Mouse (Mus musculus): Measurements from ENCODE around the gene Gpsm1. TPM values are rescaled to one million over a fixed set of nuclear protein-coding genes. Genes with fewer than 3 reads are reported as not detected.

Gpsm1 gene
- total RNA-seq (2021), result 100 to 1,000 TPM; 208 to 243 TPM

- intact Hi-C loops (cut with DNase I), result loop anchor here (5.0 kb wide), 2 partner anchors 37 to 127 kb away; partner anchors contain the start of gene Dnlz
- DNase-seq, result peak; percentile 83 to 87
These were observed at the start of gene Gpsm1 for GRCm38 (mm10) chr2:26315072-26315924. Gene Gpsm1 (plus strand): TSS chr2:26315515.

DNA sequence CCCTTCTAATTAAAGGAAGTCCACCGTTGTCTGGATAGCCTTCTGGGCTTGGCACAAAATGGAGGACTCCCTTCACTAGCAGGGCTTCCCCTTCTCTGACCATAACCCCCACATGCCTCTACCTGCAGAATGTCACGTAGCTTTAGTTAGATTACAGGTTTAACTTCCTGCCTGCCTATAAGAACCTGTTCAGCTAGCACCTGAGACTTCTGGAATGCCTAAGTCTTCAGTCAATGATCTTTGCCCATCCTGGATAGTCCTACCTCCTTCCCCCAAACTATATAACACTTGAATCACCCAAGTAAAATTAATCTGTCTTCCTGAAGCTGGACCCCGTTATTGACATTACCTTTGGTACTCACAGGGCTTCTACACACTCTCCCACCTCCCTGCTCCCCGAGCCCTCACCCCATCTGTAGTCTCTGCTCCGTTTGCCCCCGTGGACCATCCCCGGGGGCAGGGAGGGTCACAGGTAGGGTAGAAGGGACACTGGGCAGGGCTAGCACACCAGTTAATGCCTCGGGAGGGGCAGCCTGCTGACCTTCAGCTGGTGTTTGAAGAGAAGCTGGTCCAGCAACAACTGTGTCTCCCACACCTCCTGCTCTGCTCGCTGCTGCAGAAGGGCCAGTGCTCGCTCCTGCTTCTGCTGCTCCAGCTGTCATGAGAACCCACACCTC, 49.1 kb upstream of the Gpsm1 start:
- intact Hi-C loops (cut with DNase I), result no loop called here

DNA sequence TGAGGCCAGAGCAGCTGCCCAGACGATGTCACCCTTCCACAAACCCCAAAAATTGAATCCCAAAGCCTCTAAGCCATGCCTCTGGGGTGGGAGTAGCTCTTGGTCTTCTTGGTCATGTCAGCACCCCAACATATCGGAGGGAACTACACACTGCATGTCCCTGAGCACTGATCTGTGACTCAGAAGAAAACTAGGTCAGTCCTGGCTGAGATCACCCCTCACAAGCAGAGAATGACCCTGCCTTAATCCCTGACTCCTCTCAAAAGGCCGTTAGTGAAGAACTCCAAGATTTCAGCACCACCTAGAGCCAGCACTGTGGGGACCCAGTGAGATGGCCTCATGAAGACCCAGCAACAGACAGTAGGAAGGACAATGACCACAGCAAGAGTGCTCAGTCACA, 47.1 kb upstream of the Gpsm1 start:
- DNase-seq, result no peak
- intact Hi-C loops (cut with DNase I), result no loop called here

More for the DNA sequence above, 49.1 kb upstream of the Gpsm1 start:
- DNase-seq, result no peak

GRCm38 (mm10) chr2:26273611-26274010, 41.7 kb upstream of the Gpsm1 start:
- intact Hi-C loops (cut with DNase I), result loop anchor here (1.0 to 10.0 kb wide), 4 partner anchors 91 to 439 kb away; no protein-coding TSS in a partner anchor
- peak; percentile 39 to 56 for DNase-seq

- intact Hi-C loops (cut with DNase I), result loop anchor here (10.0 kb wide), 1 partner anchor 445 kb away; no protein-coding TSS in a partner anchor
- DNase-seq, result no peak
These were observed 35.6 kb upstream of the Gpsm1 start for GRCm38 (mm10) chr2:26279712-26280111.

- intact Hi-C loops (cut with DNase I), result no loop called here
- no peak for DNase-seq
These were observed 34.7 kb upstream of the Gpsm1 start for GRCm38 (mm10) chr2:26280594-26280993.

DNA sequence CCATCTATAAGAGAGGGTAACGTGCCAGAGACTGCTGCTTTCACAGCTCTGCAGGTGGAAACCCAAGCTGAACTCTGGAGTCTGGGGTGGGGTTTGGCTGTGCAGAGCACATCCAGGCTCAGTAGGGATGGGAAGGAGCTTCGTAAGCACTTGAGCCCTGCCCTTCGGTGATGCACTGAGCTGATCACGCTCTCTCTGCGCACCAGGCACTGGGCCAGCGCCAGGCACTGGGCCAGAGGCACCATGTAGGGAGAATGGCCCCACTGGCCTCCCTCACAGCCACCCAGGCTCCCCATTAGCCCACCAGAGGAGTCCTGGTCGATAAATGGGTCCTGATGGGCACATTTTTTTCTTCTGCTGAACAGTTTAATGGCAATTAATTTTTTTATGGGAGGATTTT, 29.5 kb upstream of the Gpsm1 start:
- intact Hi-C loops (cut with DNase I), result no loop called here
- no peak for DNase-seq

DNA sequence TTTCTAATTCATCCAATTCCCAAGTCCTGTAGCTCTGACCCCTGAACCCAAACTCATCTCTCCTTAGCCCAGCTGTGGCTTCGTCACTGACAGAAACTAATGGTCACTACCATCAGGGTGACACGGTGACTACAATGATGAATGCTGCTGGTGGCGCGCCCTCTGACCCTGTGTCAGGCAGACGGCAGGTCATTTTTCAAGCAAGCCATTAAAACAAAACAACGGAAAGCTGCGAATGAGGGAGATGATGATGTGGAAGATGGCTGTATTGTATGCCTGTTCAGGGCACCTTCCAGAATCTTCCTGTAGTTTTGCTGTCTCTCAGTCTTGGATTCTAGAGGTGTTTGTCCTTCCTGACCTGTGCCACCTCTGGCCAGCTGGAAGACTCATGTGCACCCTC, 28.9 kb upstream of the Gpsm1 start:
- intact Hi-C loops (cut with DNase I), result no loop called here
- DNase-seq, result no peak

DNA sequence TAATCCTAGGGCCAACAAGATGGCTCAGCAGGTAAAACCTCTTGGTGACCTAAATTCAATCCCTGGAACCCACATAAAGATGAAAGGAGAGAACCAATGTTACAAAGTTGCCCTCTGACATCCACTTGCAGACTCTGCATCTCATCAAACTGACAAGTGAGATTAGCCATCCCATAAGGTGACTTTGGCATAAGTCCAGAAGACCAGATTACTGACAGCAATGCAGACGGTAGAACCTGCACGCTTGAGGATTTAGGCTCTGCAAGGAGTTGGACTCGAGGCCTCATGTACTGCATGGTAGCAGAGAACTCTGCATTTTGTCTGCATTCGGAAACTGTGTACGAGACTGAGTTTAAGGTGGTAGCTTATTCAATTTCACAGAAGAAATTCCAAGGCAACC, 25.2 kb upstream of the Gpsm1 start:
- DNase-seq, result no peak
- intact Hi-C loops (cut with DNase I), result no loop called here

GRCm38 (mm10) chr2:26294457-26294856, 20.9 kb upstream of the Gpsm1 start, which contains the start of gene Ccdc187:
Gene Ccdc187 (minus strand): TSS chr2:26294557.
- intact Hi-C loops (cut with DNase I), result no loop called here
- no peak for DNase-seq

DNA sequence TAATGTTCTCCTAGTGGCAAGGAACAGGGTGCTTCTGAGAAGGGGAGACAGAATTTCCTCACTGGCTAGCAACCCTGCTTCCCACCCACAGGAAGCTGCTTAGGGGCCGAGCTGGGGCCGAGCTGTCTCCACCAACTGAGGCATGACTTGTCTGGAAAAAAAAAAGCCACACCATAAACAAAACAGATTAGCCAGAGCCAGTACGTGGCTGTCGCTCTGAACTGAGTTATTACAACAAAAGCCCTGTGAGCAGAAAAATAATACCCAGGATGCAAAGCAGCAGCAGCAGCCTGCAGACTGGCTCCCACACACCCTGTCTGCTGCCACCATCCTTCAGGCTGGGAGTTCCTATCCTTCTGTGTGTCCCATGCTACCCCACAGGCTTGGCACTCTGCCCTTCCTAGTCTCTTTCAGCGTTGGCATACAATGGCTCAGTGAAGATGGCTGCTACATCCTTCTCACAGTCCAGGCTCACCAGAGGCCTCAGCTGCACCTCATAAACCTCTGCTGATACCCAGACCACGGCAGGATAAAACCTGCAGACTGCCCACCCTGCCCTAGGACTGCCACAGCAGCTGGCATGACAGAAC, 18.6 kb upstream of the Gpsm1 start:
- intact Hi-C loops (cut with DNase I), result no loop called here

DNA sequence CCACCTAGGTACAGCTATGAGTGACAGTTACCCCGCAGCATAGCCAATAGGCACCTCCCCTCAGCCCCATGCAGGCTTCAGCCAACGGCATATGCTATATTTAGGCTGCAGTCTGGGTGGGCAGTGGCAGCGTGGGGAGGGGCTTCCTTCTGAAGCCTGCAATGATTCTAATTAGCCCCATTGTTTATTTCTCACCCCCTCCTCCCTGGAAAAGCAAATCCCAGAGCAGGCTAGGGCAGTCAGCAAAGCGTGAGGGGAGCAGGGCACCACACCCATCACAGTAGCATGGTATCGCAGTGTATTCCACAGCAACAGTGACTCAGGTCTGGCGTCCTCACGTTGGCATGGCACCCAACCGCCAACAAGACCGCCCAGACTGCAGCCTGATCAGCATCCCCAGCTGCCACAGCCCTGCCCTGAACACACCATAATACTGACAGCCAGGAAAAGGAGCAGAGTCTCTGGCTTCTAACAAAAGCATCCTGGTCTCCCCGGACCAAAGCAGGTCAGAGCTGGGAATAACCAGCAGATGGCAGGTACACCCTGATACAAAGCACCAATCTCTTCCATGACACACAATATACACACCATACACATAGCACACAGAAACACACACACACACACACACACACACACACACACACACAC, 17.0 kb upstream of the Gpsm1 start:
- intact Hi-C loops (cut with DNase I), result no loop called here
- DNase-seq, result no peak

More for the DNA sequence above, 18.6 kb upstream of the Gpsm1 start:
- DNase-seq, result no peak

DNA sequence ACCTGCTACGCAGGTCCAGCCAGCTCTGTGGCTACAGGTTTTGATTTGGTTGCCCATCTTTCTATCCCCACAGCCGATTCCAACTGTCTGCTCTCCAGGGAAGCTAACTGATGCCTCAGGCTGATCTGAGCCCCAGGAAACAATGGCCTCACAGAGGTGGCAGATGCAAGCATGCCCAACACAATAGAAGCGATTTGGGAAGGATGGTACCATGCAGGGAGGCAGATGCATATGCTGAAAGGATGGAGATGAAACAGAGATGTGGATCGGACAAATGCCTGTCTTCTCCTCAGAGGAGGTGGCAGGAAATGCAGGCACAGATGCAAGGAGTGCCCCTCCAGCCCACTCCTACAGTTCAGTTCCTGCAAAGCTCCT, 16.5 kb upstream of the Gpsm1 start:
- intact Hi-C loops (cut with DNase I), result no loop called here
- no peak for DNase-seq

GRCm38 (mm10) chr2:26299336-26299735, 16.0 kb upstream of the Gpsm1 start:
- intact Hi-C loops (cut with DNase I), result no loop called here
- DNase-seq, result no peak

DNA sequence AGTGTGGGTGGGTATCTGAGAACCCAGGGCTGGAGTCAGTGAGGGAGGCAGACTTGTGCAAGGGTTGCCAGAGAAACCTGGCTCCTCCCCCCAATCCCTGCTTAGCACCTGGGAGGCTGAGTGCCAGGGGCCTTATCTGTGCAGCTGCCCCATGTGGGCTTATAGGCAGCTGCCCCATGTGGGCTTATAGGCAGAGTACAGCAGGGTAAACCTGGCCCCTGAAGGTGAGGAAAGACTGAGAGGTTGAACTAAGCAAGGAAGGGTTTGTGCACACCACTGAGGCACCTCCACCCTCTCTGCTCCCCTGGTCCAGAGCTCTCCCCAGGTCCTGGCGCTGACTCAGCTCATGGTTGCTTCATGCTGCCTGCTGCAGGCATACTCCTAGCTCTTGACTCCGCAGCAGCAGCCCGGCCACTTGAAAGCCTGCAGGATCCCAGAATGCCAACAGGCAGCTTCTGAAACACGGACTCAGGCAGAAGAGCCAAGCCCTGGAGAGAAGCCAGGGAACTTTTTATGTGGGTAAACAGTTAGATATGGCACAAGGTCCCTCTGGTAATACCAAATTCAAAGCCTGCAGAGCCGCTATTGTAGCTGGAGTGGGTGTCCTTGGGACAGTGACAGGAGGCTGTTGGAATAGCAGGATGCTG, 15.0 kb upstream of the Gpsm1 start:
- intact Hi-C loops (cut with DNase I), result loop anchor here (1.0 kb wide), 2 partner anchors 52 to 266 kb away; partner anchors contain the start of gene Dnlz
- DNase-seq, result no peak

DNA sequence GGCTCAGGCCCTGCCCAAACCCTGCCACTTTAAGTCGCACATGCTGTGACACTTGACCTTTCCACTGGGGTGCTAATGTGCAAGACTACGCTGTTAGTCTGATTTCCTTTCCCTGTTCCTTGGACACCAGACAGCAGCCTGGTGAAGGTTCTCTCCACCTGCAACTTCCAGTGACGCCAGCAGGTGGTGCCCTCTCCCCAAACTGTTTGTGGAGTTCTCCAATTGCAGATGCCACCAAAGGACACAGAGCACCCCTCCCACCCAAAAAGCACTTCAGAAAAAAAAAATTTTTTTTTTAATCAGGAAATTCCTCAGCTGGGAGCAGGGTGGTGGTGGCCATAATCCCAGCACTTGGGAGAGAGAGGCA, 14.5 kb upstream of the Gpsm1 start:
- intact Hi-C loops (cut with DNase I), result loop anchor here (1.0 kb wide), 2 partner anchors 52 to 266 kb away; partner anchors contain the start of gene Dnlz
- peak; percentile 89 to 93 for DNase-seq

- intact Hi-C loops (cut with DNase I), result no loop called here
- no peak for DNase-seq
These were observed 13.3 kb upstream of the Gpsm1 start for GRCm38 (mm10) chr2:26302005-26302503.

- DNase-seq, result no peak
- intact Hi-C loops (cut with DNase I), result no loop called here
These were observed 10.6 kb upstream of the Gpsm1 start for GRCm38 (mm10) chr2:26304711-26305110.

DNA sequence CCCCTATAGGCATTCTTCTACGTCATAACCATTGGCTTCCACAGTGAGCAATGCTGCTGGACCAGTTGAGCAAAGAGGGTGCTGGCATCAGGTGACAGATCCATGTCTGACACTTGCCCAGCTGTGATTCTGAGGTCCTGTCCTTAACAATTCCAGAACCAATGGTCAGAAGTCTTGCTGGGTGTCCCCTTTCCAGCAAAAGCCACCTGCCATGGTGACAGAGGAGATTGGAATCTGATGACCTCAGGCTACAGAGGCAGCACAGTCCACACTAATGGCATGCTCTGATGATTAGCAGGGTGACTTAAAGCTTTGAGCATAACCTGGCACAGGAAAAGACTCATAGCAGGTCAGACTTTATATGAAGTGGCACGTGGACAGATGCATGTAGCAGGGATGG, 9.8 kb upstream of the Gpsm1 start:
- intact Hi-C loops (cut with DNase I), result no loop called here
- DNase-seq, result no peak

DNA sequence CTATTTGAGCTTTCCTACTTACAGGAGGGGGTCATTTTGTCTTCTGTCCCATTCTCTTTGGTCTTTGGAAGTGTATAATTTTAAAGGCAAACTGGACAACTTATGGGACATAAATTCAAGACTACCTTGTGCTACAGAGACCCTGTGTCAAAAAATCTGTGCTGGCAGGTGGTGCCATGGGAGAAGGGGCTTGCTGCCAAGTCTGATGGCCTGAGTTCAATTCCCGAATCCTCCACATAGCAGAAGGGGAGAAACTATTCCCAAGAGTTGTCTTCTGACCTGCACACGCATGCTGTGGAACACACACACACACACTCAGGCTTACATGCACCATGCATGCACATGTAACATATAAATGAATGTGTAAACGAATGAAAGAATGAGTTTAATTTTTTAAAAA, 8.6 kb upstream of the Gpsm1 start:
- no peak for DNase-seq
- intact Hi-C loops (cut with DNase I), result no loop called here

Measured in heart, postnatal 36 days (tissue).